Comparison of ENCODE assay signal across 9 mouse cellular contexts in the genomic region with DNA sequence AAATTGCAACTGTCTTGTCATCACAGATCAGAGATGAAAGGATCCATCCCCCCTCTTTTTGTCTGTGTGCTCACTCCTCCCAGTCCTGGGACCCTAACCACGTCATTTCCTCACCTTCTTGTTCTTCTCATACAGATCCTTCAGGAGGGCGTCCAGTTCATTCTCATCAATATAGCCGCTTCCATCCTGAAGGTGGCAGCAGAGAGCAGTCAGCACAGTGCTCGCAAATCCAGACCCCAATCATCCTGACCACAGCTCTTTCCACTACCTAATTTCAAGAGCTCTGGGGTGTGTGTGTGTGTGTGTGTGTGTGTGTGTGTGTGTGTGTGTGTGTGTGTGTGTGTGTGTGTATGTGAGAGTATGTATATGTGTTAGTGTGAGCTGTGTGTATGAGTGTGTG. TPM values are rescaled to one million over a fixed set of nuclear protein-coding genes. Genes with fewer than 3 reads are reported as not detected.
A peak's percentile ranks its signal among the peaks of the same experiment; 100 is the strongest.
DNase-seq lines count a peak whose midpoint lies in the region; ATAC-seq and TF ChIP-seq lines count a peak whose summit lies in the region.
"Had no signal": no experiment of that assay in that cellular context is flagged by ENCODE, and none has a peak within 500 bp of the region (broad histone marks: within the 10 kb centered on the region; RNA-seq: fewer than 3 reads in every experiment).

No protein-coding gene starts in this region.

- no peak overlapping the region for H3K4me3 ChIP-seq in testis, adult 2 months (ENCODE audit: control insufficient read depth, low read depth, low read length)
- H3K4me3 ChIP-seq in embryonic facial prominence, embryonic 10.5 days, result no peak overlapping the region
- no peak overlapping the region for H3K4me3 ChIP-seq in hindbrain, embryonic 16.5 days (ENCODE audit: low read length)
- H3K4me3 ChIP-seq in limb, embryonic 10.5 days, result no peak overlapping the region
- no peak overlapping the region for H3K4me3 ChIP-seq in neural tube, embryonic 11.5 days (ENCODE audit: low read depth, low read length)

- ATAC-seq in hindbrain, embryonic 16.5 days, result peak; percentile 67
- ATAC-seq in neural tube, embryonic 11.5 days (ENCODE audit: insufficient read depth, low FRiP score, low TSS enrichment), result no peak
- ATAC-seq in inflammation-experienced regulatory T-cells, adult 6 months, result no peak

- peaks cover 8% of the 10 kb centered on the region for H3K4me1 ChIP-seq in testis, adult 2 months (ENCODE audit: control insufficient read depth, insufficient read depth, low read length)
- H3K4me1 ChIP-seq in embryonic facial prominence, embryonic 10.5 days, result no peaks in the 10 kb centered on the region
- H3K4me1 ChIP-seq in hindbrain, embryonic 16.5 days (ENCODE audit: control insufficient read depth, insufficient read depth, low read depth, low read length), result no peaks in the 10 kb centered on the region
- H3K4me1 ChIP-seq in limb, embryonic 10.5 days, result no peaks in the 10 kb centered on the region
- H3K4me1 ChIP-seq in neural tube, embryonic 11.5 days (ENCODE audit: control insufficient read depth, insufficient read depth, low read length), result no peaks in the 10 kb centered on the region

- H3K27ac ChIP-seq in testis, adult 2 months (ENCODE audit: control insufficient read depth, insufficient read depth, low read depth, low read length), result no peak overlapping the region
- H3K27ac ChIP-seq in embryonic facial prominence, embryonic 10.5 days (replicated peaks), result no peak overlapping the region
- H3K27ac ChIP-seq in hindbrain, embryonic 16.5 days (ENCODE audit: low read depth, low read length), result no peak overlapping the region
- H3K27ac ChIP-seq in limb, embryonic 10.5 days, result no peak overlapping the region
- no peak overlapping the region for H3K27ac ChIP-seq in neural tube, embryonic 11.5 days (ENCODE audit: low read depth, low read length)

- 0% methylated on average over 4 of the region's 4 CpGs for WGBS in embryonic facial prominence, embryonic 10.5 days
- 2% methylated on average over 4 of the region's 4 CpGs for WGBS in hindbrain, embryonic 16.5 days
- WGBS in limb, embryonic 10.5 days, result 2% methylated on average over 4 of the region's 4 CpGs
- 2% methylated on average over 4 of the region's 4 CpGs for WGBS in neural tube, embryonic 11.5 days

- DNase-seq in testis, postnatal 14 days (ENCODE audit: low spot score), result no peak
- peak; percentile 41 to 65 for DNase-seq in adrenal gland, postnatal 36 days
- DNase-seq in embryonic facial prominence, embryonic 10.5 days (ENCODE audit: low spot score), result peak; percentile 69
- peak; percentile 81 for DNase-seq in limb, embryonic 10.5 days (ENCODE audit: low spot score)
- DNase-seq in neural tube, embryonic 11.5 days (ENCODE audit: low spot score), result peak; percentile 69

- TF ChIP-seq CTCF in testis, adult 2 months (IDR thresholded peaks at IDR 0.05; ENCODE audit: control insufficient read depth, insufficient read depth, insufficient replicate concordance, low read depth, low read length), result peak; percentile 87

- no peak overlapping the region for H3K9ac ChIP-seq in hindbrain, embryonic 16.5 days (ENCODE audit: low read depth, low read length)
- no peak overlapping the region for H3K9ac ChIP-seq in neural tube, embryonic 11.5 days (ENCODE audit: low read length)

- H3K36me3 ChIP-seq in testis, adult 2 months (ENCODE audit: control insufficient read depth, insufficient read depth, low read length), result no peaks in the 10 kb centered on the region
- no peaks in the 10 kb centered on the region for H3K36me3 ChIP-seq in embryonic facial prominence, embryonic 10.5 days (replicated peaks)
- no peaks in the 10 kb centered on the region for H3K36me3 ChIP-seq in hindbrain, embryonic 16.5 days (ENCODE audit: control insufficient read depth, insufficient read depth, low read length)
- H3K36me3 ChIP-seq in limb, embryonic 10.5 days, result no peaks in the 10 kb centered on the region
- no peaks in the 10 kb centered on the region for H3K36me3 ChIP-seq in neural tube, embryonic 11.5 days (ENCODE audit: control insufficient read depth, insufficient read depth, low read length)

- no peaks in the 10 kb centered on the region for H3K9me3 ChIP-seq in embryonic facial prominence, embryonic 10.5 days
- H3K9me3 ChIP-seq in hindbrain, embryonic 16.5 days (ENCODE audit: control insufficient read depth, low read length), result no peaks in the 10 kb centered on the region
- H3K9me3 ChIP-seq in limb, embryonic 10.5 days (replicated peaks), result no peaks in the 10 kb centered on the region
- H3K9me3 ChIP-seq in neural tube, embryonic 11.5 days (ENCODE audit: control insufficient read depth, low read length), result no peaks in the 10 kb centered on the region

- no peak overlapping the region for H3K4me2 ChIP-seq in hindbrain, embryonic 16.5 days (ENCODE audit: low read length)
- H3K4me2 ChIP-seq in neural tube, embryonic 11.5 days (ENCODE audit: low read depth), result no peak overlapping the region

- no peak for TF ChIP-seq POLR2A in testis, adult 2 months (IDR thresholded peaks at IDR 0.05; ENCODE audit: control insufficient read depth, low read depth, low read length)

- no peaks in the 10 kb centered on the region for H3K27me3 ChIP-seq in testis, adult 2 months (ENCODE audit: control insufficient read depth, insufficient read depth, low read length)
- H3K27me3 ChIP-seq in embryonic facial prominence, embryonic 10.5 days (replicated peaks; ENCODE audit: low read depth, poor library complexity, severe bottlenecking), result 0 out of 2 replicates have a peak, but pooled peaks cover 4% of the 10 kb centered on the region
- no peaks in the 10 kb centered on the region for H3K27me3 ChIP-seq in hindbrain, embryonic 16.5 days (replicated peaks; ENCODE audit: control insufficient read depth, insufficient read depth, low read length)
- H3K27me3 ChIP-seq in limb, embryonic 10.5 days (ENCODE audit: low read depth, poor library complexity, severe bottlenecking), result no peaks in the 10 kb centered on the region
- H3K27me3 ChIP-seq in neural tube, embryonic 11.5 days (ENCODE audit: control insufficient read depth, insufficient read depth, low read length), result no peaks in the 10 kb centered on the region

RNA-seq across cellular contexts. Expression of a gene that starts 22.5 kb away (rescaled TPM):
- 0.20 and 0.25 TPM in 2 replicates for polyA plus RNA-seq in testis, adult 2 months (2012; rRNA removed)
- total RNA-seq in adrenal gland, postnatal 36 days (2021), result 1 to 10 TPM in 1 of 2 experiments, under 1 TPM in 1; 0.26 to 2.2 TPM
- polyA plus RNA-seq in embryonic facial prominence, embryonic 10.5 days (2016; fragmentation: Nextera tagmentation; extraction: Ambion mirVana), result 3.3 and 3.7 TPM in 2 replicates
- polyA plus RNA-seq in hindbrain, embryonic 16.5 days (2015; fragmentation: Nextera tagmentation; extraction: Ambion mirVana), result 117 and 144 TPM in 2 replicates
- polyA plus RNA-seq in limb, embryonic 10.5 days (2016; fragmentation: Nextera tagmentation; extraction: Ambion mirVana), result 2.9 and 10.2 TPM in 2 replicates
- polyA plus RNA-seq in neural tube, embryonic 11.5 days (2014; fragmentation: Nextera tagmentation; extraction: Ambion mirVana), result 3.2 and 7.6 TPM in 2 replicates
- polyA plus RNA-seq in inflammation-experienced regulatory T-cells, adult 6 months (2017; shearing (Covaris generic)), result not detected
- polyA plus RNA-seq: stomach, embryonic 14.5 days had no signal

RNA-seq across cellular contexts. Expression of a gene that starts 43.0 kb away (rescaled TPM):
- polyA plus RNA-seq in testis, adult 2 months (2012; rRNA removed), result not detected in 2 replicates
- total RNA-seq in adrenal gland, postnatal 36 days (2021), result not detected
- polyA plus RNA-seq in embryonic facial prominence, embryonic 10.5 days (2016; fragmentation: Nextera tagmentation; extraction: Ambion mirVana), result not detected in 2 replicates
- not detected in 2 replicates for polyA plus RNA-seq in hindbrain, embryonic 16.5 days (2015; fragmentation: Nextera tagmentation; extraction: Ambion mirVana)
- not detected in 2 replicates for polyA plus RNA-seq in limb, embryonic 10.5 days (2016; fragmentation: Nextera tagmentation; extraction: Ambion mirVana)
- polyA plus RNA-seq in neural tube, embryonic 11.5 days (2014; fragmentation: Nextera tagmentation; extraction: Ambion mirVana), result not detected in 2 replicates
- polyA plus RNA-seq in inflammation-experienced regulatory T-cells, adult 6 months (2017; shearing (Covaris generic)), result not detected
- polyA plus RNA-seq: stomach, embryonic 14.5 days had no signal

RNA-seq across cellular contexts. Expression of a gene that starts 44.5 kb away (rescaled TPM):
- 1.5 and 2.2 TPM in 2 replicates for polyA plus RNA-seq in testis, adult 2 months (2012; rRNA removed)
- not detected for total RNA-seq in adrenal gland, postnatal 36 days (2021)
- not detected in 2 replicates for polyA plus RNA-seq in embryonic facial prominence, embryonic 10.5 days (2016; fragmentation: Nextera tagmentation; extraction: Ambion mirVana)
- not detected in 2 replicates for polyA plus RNA-seq in hindbrain, embryonic 16.5 days (2015; fragmentation: Nextera tagmentation; extraction: Ambion mirVana)
- not detected in 2 replicates for polyA plus RNA-seq in limb, embryonic 10.5 days (2016; fragmentation: Nextera tagmentation; extraction: Ambion mirVana)
- not detected in 2 replicates for polyA plus RNA-seq in neural tube, embryonic 11.5 days (2014; fragmentation: Nextera tagmentation; extraction: Ambion mirVana)
- not detected for polyA plus RNA-seq in inflammation-experienced regulatory T-cells, adult 6 months (2017; shearing (Covaris generic))
- polyA plus RNA-seq: stomach, embryonic 14.5 days had no signal

Comparison
In these comparisons a context has a peak if more than half of its experiments do, and no peak if none do; other contexts are left out.
1. RNA of a gene that starts 22.5 kb away (polyA plus RNA-seq): 117 to 144 TPM in hindbrain, embryonic 16.5 days; 2.9 to 10.2 TPM in limb, embryonic 10.5 days, 3.3 to 3.7 TPM in embryonic facial prominence, embryonic 10.5 days, 3.2 to 7.6 TPM in neural tube, embryonic 11.5 days, 0.20 to 0.25 TPM in testis, adult 2 months and not detected in inflammation-experienced regulatory T-cells, adult 6 months; every median in the first group is over 10 times any median in the second.